Mouse (Mus musculus) CD4-positive helper T cell, adult 2 months (primary cell): ENCODE results near the gene Itch.
A peak's percentile ranks its signal among the peaks of the same experiment; 100 is the strongest.
"Not testable (repeated sequence)": the region's sequence is repeated elsewhere in the genome, so short reads cannot be mapped to it uniquely, and the experiment has no call there.

Experiments used
- DNase-seq: peaks from one replicate; pipeline ENCODE4 v3.0.0-alpha.2; 2012; ENCODE audit warnings: low read depth, missing footprints, low spot score

Gene Itch

GRCm38 (mm10) chr2:155133011-155133976, at the start of gene Itch:
Itch (plus strand) TSS chr2:155133509.
- peak; percentile 94 for DNase-seq

GRCm38 (mm10) chr2:155084546-155084945, 48.8 kb upstream of the Itch start:
- DNase-seq, result no peak

- no peak for DNase-seq
Measured at GRCm38 (mm10) chr2:155086328-155086727, 47.0 kb upstream of the Itch start.

- DNase-seq, result no peak
Measured at GRCm38 (mm10) chr2:155088264-155088663, 45.0 kb upstream of the Itch start.

- no peak for DNase-seq
Measured at GRCm38 (mm10) chr2:155090909-155091742, 42.2 kb upstream of the Itch start.

GRCm38 (mm10) chr2:155091743-155092075, 41.6 kb upstream of the Itch start:
- no peak for DNase-seq

GRCm38 (mm10) chr2:155093418-155093817, 39.9 kb upstream of the Itch start:
- DNase-seq, result no peak

GRCm38 (mm10) chr2:155098720-155099380, 34.5 kb upstream of the Itch start:
- DNase-seq, result no peak

GRCm38 (mm10) chr2:155099421-155099820, 33.9 kb upstream of the Itch start:
- no peak for DNase-seq

- DNase-seq, result no peak
Measured at GRCm38 (mm10) chr2:155099994-155100795, 33.1 kb upstream of the Itch start.

- DNase-seq, result no peak
Measured at GRCm38 (mm10) chr2:155100796-155101259, 32.5 kb upstream of the Itch start.

GRCm38 (mm10) chr2:155101761-155102181, 31.5 kb upstream of the Itch start:
- DNase-seq, result no peak

- no peak for DNase-seq
Measured at GRCm38 (mm10) chr2:155103607-155104006, 29.7 kb upstream of the Itch start.

GRCm38 (mm10) chr2:155107276-155107675, 26.0 kb upstream of the Itch start:
- not testable (repeated sequence) for DNase-seq

GRCm38 (mm10) chr2:155115216-155115830, 18.0 kb upstream of the Itch start:
- DNase-seq, result no peak

GRCm38 (mm10) chr2:155133977-155134860, 910 bp downstream of the Itch start:
- peak; percentile 28 for DNase-seq

GRCm38 (mm10) chr2:155135092-155135491, 1.8 kb downstream of the Itch start:
- DNase-seq, result peak; percentile 24

GRCm38 (mm10) chr2:155135534-155135933, 2.2 kb downstream of the Itch start:
- no peak for DNase-seq

GRCm38 (mm10) chr2:155140986-155141385, 7.7 kb downstream of the Itch start:
- DNase-seq, result no peak
